Mouse (Mus musculus) liver, adult 2 months (tissue): ENCODE data around the gene Ckb. TPM values are rescaled to one million over a fixed set of nuclear protein-coding genes. Genes with fewer than 3 reads are reported as not detected.
"Not testable (repeated sequence)": the region's sequence is repeated elsewhere in the genome, so short reads cannot be mapped to it uniquely, and the experiment has no call there.

Experiments
- DNase-seq: peaks from one replicate; pipeline ENCODE4 v3.0.0-alpha.2; 2011; ENCODE audit warnings: low read depth, low spot score; ENCODE audit errors: extremely low read depth
- H3K27ac ChIP-seq: fragments of 200-500 bp; replicated peaks from 2 replicates; pipeline ENCODE4 v1.5.1; 2012; ENCODE audit warnings: low read depth, mild to moderate bottlenecking, control low read depth, inconsistent platforms, low read length; ENCODE audit not compliant: insufficient read depth
- H3K27me3 ChIP-seq: fragments of 200-500 bp; 2 replicates; pipeline ENCODE4 v1.6.1; 2012; ENCODE audit warnings: mild to moderate bottlenecking, moderate library complexity, low read length, inconsistent platforms; ENCODE audit not compliant: control insufficient read depth, insufficient read depth
- H3K36me3 ChIP-seq: fragments of 200-500 bp; 2 replicates; pipeline ENCODE4 v1.6.1; 2012; ENCODE audit warnings: low read length, inconsistent platforms; ENCODE audit not compliant: control insufficient read depth, insufficient read depth
- H3K4me1 ChIP-seq: fragments of 200-500 bp; 2 replicates; pipeline ENCODE4 v1.6.1; 2011; ENCODE audit warnings: low read length; ENCODE audit not compliant: control insufficient read depth, insufficient read depth
- H3K4me3 ChIP-seq: fragments of 200-500 bp; 2 replicates; pipeline ENCODE4 v1.5.1; 2011; ENCODE audit warnings: low read depth, mild to moderate bottlenecking, control low read depth, low read length, moderate library complexity; ENCODE audit not compliant: insufficient read depth
- H3K79me2 ChIP-seq: fragments of 200-500 bp; 2 replicates; pipeline ENCODE4 v1.6.1; 2012; ENCODE audit warnings: inconsistent platforms, mild to moderate bottlenecking, low read length, moderate library complexity; ENCODE audit not compliant: control insufficient read depth, insufficient read depth
- H3K9ac ChIP-seq: fragments of 200-500 bp; 2 replicates; pipeline ENCODE4 v1.6.1; 2012; ENCODE audit warnings: low read depth, mild to moderate bottlenecking, control low read depth, inconsistent platforms, low read length
- CTCF ChIP-seq: fragments of 200-500 bp; IDR thresholded peaks from 2 replicates; pipeline ENCODE4 v1.5.1; 2011; ENCODE audit warnings: low read depth, low read length, control low read depth
- POLR2A ChIP-seq: fragments of 200-500 bp; IDR thresholded peaks from 2 replicates; pipeline ENCODE4 v1.6.1; 2011; ENCODE audit warnings: low read length, control low read depth; ENCODE audit not compliant: insufficient read depth; ENCODE audit errors: extremely low read depth
- whole genome bisulfite sequencing: fragments of 180-500 bp; shearing (Covaris S2); methylation state at CpG from one replicate; pipeline ENCODE4 v1.1.7; 2018; 5-methylcytosine and 5-hydroxymethylcytosine counted together
- polyA plus RNA-seq: library from polyadenylated mRNA; depleted of rRNA; stranded (reverse); fragments of >200 nt; gene quantifications from 2 replicates; pipeline ENCODE4 v1.2.3, GENCODE M21; 2012
- total RNA-seq: library from RNA; depleted of rRNA; stranded (reverse); fragments of >200 nt; gene quantifications from 2 replicates; pipeline ENCODE4 v1.2.3, GENCODE M21; 2014

The Ckb gene
- total and polyA plus RNA-seq, 2 experiments: 9.7 to 17.8 TPM

DNA sequence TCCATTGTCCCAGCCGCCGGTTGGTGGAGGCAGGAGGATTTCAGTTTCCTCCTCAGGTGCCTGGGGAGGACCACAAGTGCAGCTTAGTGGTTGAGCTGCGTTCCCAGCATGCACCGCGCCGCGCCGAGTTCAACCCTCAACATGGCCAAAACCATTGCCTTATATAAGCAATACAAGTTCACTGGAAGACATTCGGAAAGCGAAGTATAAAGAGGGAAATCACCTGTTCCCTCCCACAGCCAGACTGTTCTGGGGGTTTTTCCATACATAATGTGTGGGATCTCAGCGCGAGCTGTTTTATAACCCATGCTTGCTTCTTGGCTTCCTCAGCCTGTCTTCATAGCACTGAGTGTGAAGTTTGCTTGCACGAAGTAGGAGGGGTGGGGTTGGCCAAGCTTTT is 5.8 kb downstream of the Ckb start:
- peaks cover 5% of the 10 kb centered on the region; the same call in 1 of the 2 replicates for H3K27me3 ChIP-seq
- WGBS: 82% methylated on average over 13 of the region's 13 CpGs
- TF ChIP-seq CTCF: no peak
- TF ChIP-seq POLR2A: no peak

GRCm38 (mm10) chr12:111665041-111665880 is 6.9 kb downstream of the Ckb start:
- DNase-seq: no peak
- 84% methylated on average over 13 of the region's 13 CpGs for WGBS
- TF ChIP-seq CTCF: no peak
- no peak for TF ChIP-seq POLR2A

More for the DNA sequence above, 5.8 kb downstream of the Ckb start:
- DNase-seq: no peak
- H3K36me3 ChIP-seq: no peaks in the 10 kb centered on the region
- H3K27ac ChIP-seq: no peak overlapping the region
- H3K4me1 ChIP-seq: peaks cover 12% of the 10 kb centered on the region
- no peak overlapping the region for H3K9ac ChIP-seq
- no peaks in the 10 kb centered on the region for H3K79me2 ChIP-seq
- H3K4me3 ChIP-seq: no peak overlapping the region

GRCm38 (mm10) chr12:111664144-111664634 is 7.9 kb downstream of the Ckb start:
- DNase-seq: no peak
- 64% methylated on average over 6 of the region's 6 CpGs for WGBS

More at GRCm38 (mm10) chr12:111665041-111665880, 6.9 kb downstream of the Ckb start:
- Histone ChIP-seq H3K9ac (no peak overlapping the region), H3K79me2 (no peaks in the 10 kb centered on the region), H3K36me3 (no peaks in the 10 kb centered on the region), H3K4me1 (peaks cover 12% of the 10 kb centered on the region), H3K4me3 (no peak overlapping the region), H3K27ac (no peak overlapping the region), H3K27me3 (no peaks in the 10 kb centered on the region)

DNA sequence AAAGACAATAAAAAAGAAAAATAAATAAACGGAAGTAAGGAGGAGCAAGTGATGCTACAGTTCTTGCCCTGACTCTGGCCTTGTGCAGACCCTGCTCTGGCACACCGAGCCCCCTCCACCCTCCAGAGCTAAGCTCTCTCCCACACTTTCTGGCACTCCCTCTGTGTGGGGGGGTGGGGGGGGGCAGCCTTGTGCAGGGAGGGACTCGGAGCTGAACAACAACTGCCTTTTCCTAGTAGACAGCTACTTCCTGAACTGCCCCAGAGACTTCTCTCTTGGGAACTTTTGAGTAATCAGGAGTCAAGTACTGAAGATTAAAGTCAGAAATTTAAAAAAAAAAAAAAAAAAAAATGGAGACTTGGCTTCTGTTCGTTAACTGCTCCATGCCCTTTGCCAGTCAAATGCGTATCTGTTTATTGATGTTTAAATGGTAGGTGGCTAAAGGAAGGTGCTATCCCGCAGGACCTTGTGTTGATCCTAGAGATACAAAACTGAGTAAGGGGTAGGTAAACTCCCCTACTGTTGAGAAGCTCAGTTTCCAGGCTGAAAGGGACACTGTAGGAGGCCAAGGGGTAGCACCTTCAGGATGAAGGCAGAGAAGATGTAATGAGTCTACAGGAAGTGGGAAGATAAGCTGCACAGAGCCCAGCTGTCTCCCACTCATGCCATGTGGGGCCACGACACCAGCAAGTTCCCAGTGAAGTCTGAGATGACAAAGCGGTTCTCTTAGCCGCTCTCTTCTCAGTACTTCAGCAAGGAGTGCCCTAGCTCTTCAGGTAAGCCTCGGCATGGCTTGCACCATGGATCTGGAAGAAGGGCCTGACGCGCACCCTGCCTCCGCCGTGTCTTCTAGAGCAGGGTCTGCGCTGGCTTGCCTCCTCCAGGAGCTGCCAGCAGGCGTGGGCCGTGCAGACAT is 8.7 kb downstream of the Ckb start:
- no peak overlapping the region for H3K4me3 ChIP-seq
- no peaks in the 10 kb centered on the region for H3K36me3 ChIP-seq
- no peak for DNase-seq
- H3K4me1 ChIP-seq: peaks cover under 1% of the 10 kb centered on the region
- H3K9ac ChIP-seq: no peak overlapping the region
- H3K27me3 ChIP-seq: no peaks in the 10 kb centered on the region
- no peak overlapping the region for H3K27ac ChIP-seq
- H3K79me2 ChIP-seq: no peaks in the 10 kb centered on the region
- 76% methylated on average over 17 of the region's 17 CpGs for WGBS
- TF ChIP-seq POLR2A (no peak), CTCF (no peak)

More at GRCm38 (mm10) chr12:111664144-111664634, 7.9 kb downstream of the Ckb start:
- TF ChIP-seq CTCF (no peak), POLR2A (no peak)
- Histone ChIP-seq H3K4me3 (no peak overlapping the region), H3K9ac (no peak overlapping the region), H3K27ac (no peak overlapping the region), H3K4me1 (peaks cover 7% of the 10 kb centered on the region), H3K36me3 (no peaks in the 10 kb centered on the region), H3K79me2 (no peaks in the 10 kb centered on the region), H3K27me3 (no peaks in the 10 kb centered on the region)

DNA sequence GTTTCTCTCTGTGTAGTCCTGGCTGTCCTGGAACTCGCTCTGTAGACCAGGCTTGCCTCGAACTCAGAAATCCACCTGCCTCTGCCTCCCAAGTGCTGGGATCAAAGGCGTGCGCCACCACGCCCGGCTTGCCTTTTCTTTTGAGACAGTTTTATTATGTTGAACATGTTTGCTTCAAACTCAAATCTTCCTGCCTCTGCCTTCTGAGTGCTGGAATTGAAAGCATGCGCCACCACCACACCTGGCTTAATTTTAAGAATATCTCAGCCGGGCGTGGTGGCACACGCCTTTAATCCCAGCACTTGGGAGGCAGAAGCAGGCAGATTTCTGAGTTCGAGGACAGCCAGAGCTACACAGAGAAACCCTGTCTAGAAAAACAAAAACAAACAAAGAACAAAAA is 10.6 kb downstream of the Ckb start:
- not testable (repeated sequence) for H3K79me2 ChIP-seq, H3K27me3 ChIP-seq, H3K4me1 ChIP-seq, H3K36me3 ChIP-seq, H3K4me3 ChIP-seq, H3K27ac ChIP-seq, H3K9ac ChIP-seq, DNase-seq
- 98% methylated on average over 11 of the region's 11 CpGs for WGBS
